Mouse (Mus musculus) C2C12 (cell line): ENCODE measurements around the gene Sox6. TPM values are rescaled to one million over a fixed set of nuclear protein-coding genes. Genes with fewer than 3 reads are reported as not detected.

Experiments
- H3K27me3 ChIP-seq: one replicate; pipeline ENCODE4 v1.6.1; 2011; ENCODE audit not compliant: control insufficient read depth, insufficient read depth, insufficient read length
- H3K36me3 ChIP-seq: one replicate; pipeline ENCODE4 v1.6.1; 2011; ENCODE audit not compliant: control insufficient read depth, insufficient read depth
- H3K4me3 ChIP-seq: one replicate; pipeline ENCODE4 v1.5.1; 2011; ENCODE audit warnings: mild to moderate bottlenecking, control low read depth; ENCODE audit not compliant: poor library complexity, insufficient read depth, severe bottlenecking
- H3K79me2 ChIP-seq: one replicate; pipeline ENCODE4 v1.6.1; 2011; ENCODE audit not compliant: control insufficient read depth, insufficient read depth
- H3K79me3 ChIP-seq: one replicate; pipeline ENCODE4 v1.6.1; 2011; ENCODE audit warnings: low read depth, control low read depth
- H3ac ChIP-seq: one replicate; pipeline ENCODE3; 2011; ENCODE audit warnings: low read depth; ENCODE audit not compliant: control insufficient read depth, insufficient read length
- CEBPB ChIP-seq: IDR thresholded peaks from one replicate; pipeline ENCODE4 v1.6.1; 2011; ENCODE audit warnings: low read depth, mild to moderate bottlenecking, control low read depth, moderate library complexity
- CTCF ChIP-seq: IDR thresholded peaks from one replicate; pipeline ENCODE4 v1.5.1; 2011; ENCODE audit not compliant: control insufficient read depth, insufficient read depth, insufficient read length
- FOSL1 ChIP-seq: IDR thresholded peaks from one replicate; pipeline ENCODE4 v1.8.0; 2011; ENCODE audit warnings: mild to moderate bottlenecking, low read length; ENCODE audit not compliant: poor library complexity, insufficient read depth, severe bottlenecking
- MAX ChIP-seq: IDR thresholded peaks from one replicate; pipeline ENCODE4 v1.6.1; 2011; ENCODE audit warnings: mild to moderate bottlenecking, control low read depth
- MYOD1 ChIP-seq: IDR thresholded peaks from one replicate; pipeline ENCODE4 v1.6.1; 2011; ENCODE audit warnings: low read depth; ENCODE audit not compliant: control insufficient read depth, insufficient read length
- MYOG ChIP-seq: IDR thresholded peaks from one replicate; pipeline ENCODE4 v1.6.1; 2011; ENCODE audit not compliant: control insufficient read depth, insufficient read length; ENCODE audit errors: extremely low read depth
- USF1 ChIP-seq: IDR thresholded peaks from one replicate; pipeline ENCODE4 v1.6.1; 2011; ENCODE audit warnings: low read depth, mild to moderate bottlenecking, control low read depth, moderate library complexity
- polyA plus RNA-seq: library from polyadenylated mRNA; unstranded; fragments of >200 nt; fragmentation: generic; extraction: Trizol; gene quantifications from one replicate; pipeline ENCODE4 v1.2.1, GENCODE M21; 2012; ENCODE audit warnings: missing spikeins

Sox6 gene
- polyA plus RNA-seq, 1 experiment = 0.08 TPM

DNA sequence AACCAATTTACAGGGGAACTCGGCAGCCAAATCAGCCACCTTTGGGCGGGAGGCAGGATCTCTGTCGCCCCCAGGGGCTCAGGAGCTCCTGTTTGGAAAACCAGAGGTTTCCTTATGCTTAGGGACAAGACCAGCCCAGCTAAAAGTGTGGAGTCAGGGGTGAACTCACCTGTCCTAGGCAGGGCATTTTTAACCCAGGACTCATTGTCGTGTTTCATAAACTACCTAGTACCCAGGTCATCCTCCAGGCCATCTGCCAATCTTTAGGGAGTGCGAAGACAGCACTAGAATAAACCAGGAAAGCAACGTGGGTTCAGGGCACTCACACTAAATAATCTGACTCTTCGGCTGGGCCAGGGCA is 584.9 kb downstream of the Sox6 start:
- Histone ChIP-seq H3ac (no peak overlapping the region), H3K79me2 (no peaks in the 10 kb centered on the region), H3K4me3 (no peak overlapping the region), H3K27me3 (no peaks in the 10 kb centered on the region), H3K36me3 (no peaks in the 10 kb centered on the region), H3K79me3 (no peaks in the 10 kb centered on the region)
- TF ChIP-seq FOSL1 (no peak), MAX (no peak), CTCF (no peak), USF1 (no peak), CEBPB (no peak), MYOG (no peak), MYOD1 (no peak)

DNA sequence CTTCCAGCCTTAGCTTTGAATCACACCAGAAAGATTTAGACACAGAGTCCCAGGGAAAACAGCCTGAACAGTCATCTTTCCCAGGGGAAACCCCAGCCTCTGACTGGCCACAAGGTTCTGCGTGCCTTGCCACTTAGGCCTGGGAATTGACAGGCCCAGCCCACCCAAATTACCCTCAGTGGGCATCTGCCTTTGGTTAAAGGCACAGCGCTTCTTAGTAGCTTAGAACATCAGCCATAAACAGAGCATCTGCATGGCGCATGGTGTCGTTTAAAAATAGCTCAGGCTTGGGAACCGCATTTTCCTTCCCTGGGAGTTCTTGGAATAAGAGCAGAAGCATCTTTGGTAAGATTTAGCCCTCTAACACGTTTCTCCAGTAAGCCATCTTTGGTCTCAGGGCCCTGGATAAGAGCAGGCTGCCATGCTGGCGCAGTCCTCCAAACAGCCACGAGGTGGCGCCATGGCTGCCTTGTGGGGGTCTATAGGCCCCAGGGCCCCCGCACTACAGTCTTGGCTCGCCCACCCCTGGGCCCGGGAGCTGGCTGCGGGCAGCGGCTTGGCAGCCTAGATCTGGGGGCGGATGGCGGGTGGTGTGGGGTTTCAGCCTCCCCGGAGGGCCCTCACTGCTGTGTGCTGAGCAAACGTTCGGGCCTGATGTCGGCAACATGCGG is 585.4 kb downstream of the Sox6 start:
- Histone ChIP-seq H3K27me3 (no peaks in the 10 kb centered on the region), H3ac (no peak overlapping the region), H3K36me3 (no peaks in the 10 kb centered on the region), H3K4me3 (no peak overlapping the region), H3K79me2 (no peaks in the 10 kb centered on the region), H3K79me3 (no peaks in the 10 kb centered on the region)
- TF ChIP-seq CTCF (no peak), USF1 (no peak), CEBPB (no peak), FOSL1 (no peak), MYOD1 (no peak), MYOG (no peak), MAX (no peak)

DNA sequence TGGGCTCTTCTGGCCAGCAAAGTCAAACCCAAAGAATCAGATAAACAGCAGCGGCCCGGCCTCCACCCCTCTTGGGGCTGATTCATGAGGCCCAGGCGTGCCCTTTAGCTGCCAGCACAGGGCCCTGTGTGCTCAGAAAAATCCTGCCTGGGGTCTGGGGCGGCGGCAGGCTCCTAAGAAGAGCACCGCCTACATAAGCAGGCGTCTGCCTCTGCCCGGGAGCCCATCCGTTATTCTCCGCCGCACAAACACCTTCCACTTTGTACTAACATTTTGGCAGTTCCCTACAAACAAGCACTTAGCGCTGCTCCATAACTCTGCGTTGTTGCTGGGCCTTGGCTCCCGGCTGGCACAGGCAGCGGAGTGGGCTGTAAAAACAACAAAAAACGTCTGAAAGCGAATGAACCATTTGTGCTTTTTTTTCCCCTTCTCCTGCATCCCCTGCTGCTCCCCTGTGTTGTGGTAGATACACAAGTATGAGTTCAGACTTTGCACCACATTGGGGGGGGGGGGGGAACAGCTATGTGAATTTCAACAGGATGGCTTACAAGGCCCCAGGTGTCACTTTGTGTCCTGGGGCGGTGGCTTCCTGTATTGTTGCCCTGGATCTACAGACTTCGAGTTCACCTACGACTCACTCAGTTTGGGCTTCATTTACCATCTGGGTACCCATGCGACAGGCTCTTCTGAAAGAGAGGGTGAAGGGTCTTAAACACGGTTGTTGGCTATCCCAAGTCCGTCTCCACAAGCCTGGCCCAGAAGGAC is 588.0 kb downstream of the Sox6 start:
- TF ChIP-seq CTCF (no peak), CEBPB (no peak), MYOD1 (no peak), MYOG (no peak), MAX (no peak), FOSL1 (no peak), USF1 (no peak)
- H3K27me3 ChIP-seq = no peaks in the 10 kb centered on the region
- H3ac ChIP-seq = no peak overlapping the region
- H3K79me2 ChIP-seq = no peaks in the 10 kb centered on the region
- no peaks in the 10 kb centered on the region for H3K79me3 ChIP-seq
- H3K4me3 ChIP-seq = no peak overlapping the region
- no peaks in the 10 kb centered on the region for H3K36me3 ChIP-seq

DNA sequence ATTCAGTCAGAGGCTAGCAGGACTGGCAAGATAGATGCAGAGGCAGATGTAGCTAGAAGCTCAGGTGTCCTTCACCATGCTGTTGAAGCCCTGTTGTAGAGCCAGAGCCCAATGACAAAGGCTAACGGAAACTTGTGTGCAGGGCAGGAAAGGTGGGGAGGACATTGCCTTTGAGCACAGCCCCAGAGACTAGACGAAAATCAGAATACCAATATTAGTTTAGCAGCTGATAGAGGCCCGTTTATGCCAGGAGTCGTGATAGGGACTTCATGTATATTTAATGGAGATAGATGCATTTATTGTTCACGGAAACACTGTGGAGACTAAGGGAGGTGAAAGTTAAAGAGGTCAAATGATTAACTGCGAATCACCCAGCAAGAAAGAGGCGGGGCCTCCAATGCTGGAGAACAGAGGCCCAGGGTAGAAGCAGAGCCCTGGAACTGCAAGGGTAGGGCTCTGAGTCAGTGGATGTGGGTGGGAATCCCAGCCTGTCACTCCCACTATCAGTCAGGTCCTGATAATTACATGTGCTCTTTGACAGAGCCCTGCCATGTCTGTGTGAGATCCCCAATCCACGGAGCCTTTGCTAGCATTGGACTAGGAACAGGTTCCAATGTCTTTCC is 590.1 kb downstream of the Sox6 start:
- TF ChIP-seq MAX = no peak
- TF ChIP-seq FOSL1 = no peak
- no peak for TF ChIP-seq CTCF
- no peak for TF ChIP-seq MYOG
- TF ChIP-seq USF1 = no peak
- TF ChIP-seq MYOD1 = no peak
- no peak for TF ChIP-seq CEBPB
- no peak overlapping the region for H3ac ChIP-seq
- no peaks in the 10 kb centered on the region for H3K79me3 ChIP-seq
- H3K36me3 ChIP-seq = no peaks in the 10 kb centered on the region
- H3K4me3 ChIP-seq = no peak overlapping the region
- no peaks in the 10 kb centered on the region for H3K27me3 ChIP-seq
- no peaks in the 10 kb centered on the region for H3K79me2 ChIP-seq

DNA sequence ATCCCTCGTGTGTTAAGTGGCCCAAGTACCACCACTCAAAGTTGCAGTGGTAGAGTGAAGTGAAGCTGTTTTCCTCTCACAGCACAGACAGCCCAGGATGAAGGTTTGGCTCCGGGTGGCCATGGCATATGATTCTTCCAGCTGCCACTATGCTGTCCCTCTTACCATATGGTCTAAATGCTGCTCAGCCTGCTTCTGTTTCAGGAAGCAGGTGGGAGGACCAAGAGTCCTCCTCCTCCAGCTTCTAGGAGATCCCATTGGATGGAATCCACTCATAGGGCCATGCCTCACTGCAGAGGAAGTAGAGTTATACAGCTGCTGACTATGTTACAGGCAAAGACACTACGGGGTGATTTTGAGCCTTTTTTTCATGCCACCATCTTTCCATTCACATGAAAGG is 591.5 kb downstream of the Sox6 start:
- Histone ChIP-seq H3K36me3 (no peaks in the 10 kb centered on the region), H3K79me3 (no peaks in the 10 kb centered on the region), H3ac (no peak overlapping the region), H3K79me2 (no peaks in the 10 kb centered on the region), H3K4me3 (no peak overlapping the region), H3K27me3 (no peaks in the 10 kb centered on the region)
- TF ChIP-seq MAX (no peak), MYOD1 (no peak), USF1 (no peak)
